Mouse (Mus musculus): ENCODE data around the gene Cdh23. TPM values are rescaled to one million over a fixed set of nuclear protein-coding genes. Genes with fewer than 3 reads are reported as not detected.

Cdh23 gene
- total RNA-seq, 1 experiment from 2014 or later = 0.84 TPM

GRCm38 (mm10) chr10:60607166-60607565 is 89.1 kb downstream of the Cdh23 start:
- ATAC-seq (replicated peaks in 1 of 2; ENCODE audit: insufficient read depth in 1 of 2, low FRiP score in 2 of 2, low TSS enrichment in 1 of 2, low read depth in 1 of 2, poor library complexity in 2 of 2, severe bottlenecking in 2 of 2) = no peak

- ATAC-seq (replicated peaks in 1 of 2; ENCODE audit: insufficient read depth in 1 of 2, low FRiP score in 2 of 2, low TSS enrichment in 1 of 2, low read depth in 1 of 2, poor library complexity in 2 of 2, severe bottlenecking in 2 of 2) = no peak
Measured at GRCm38 (mm10) chr10:60606661-60607060, 89.6 kb downstream of the Cdh23 start.

GRCm38 (mm10) chr10:60602235-60602634 is 94.1 kb downstream of the Cdh23 start:
- ATAC-seq (replicated peaks in 1 of 2; ENCODE audit: insufficient read depth in 1 of 2, low FRiP score in 2 of 2, low TSS enrichment in 1 of 2, low read depth in 1 of 2, poor library complexity in 2 of 2, severe bottlenecking in 2 of 2) = no peak

GRCm38 (mm10) chr10:60595166-60595565 is 101.1 kb downstream of the Cdh23 start:
- no peak for ATAC-seq (replicated peaks in 1 of 2; ENCODE audit: insufficient read depth in 1 of 2, low FRiP score in 2 of 2, low TSS enrichment in 1 of 2, low read depth in 1 of 2, poor library complexity in 2 of 2, severe bottlenecking in 2 of 2)

- ATAC-seq (replicated peaks in 1 of 2; ENCODE audit: insufficient read depth in 1 of 2, low FRiP score in 2 of 2, low TSS enrichment in 1 of 2, low read depth in 1 of 2, poor library complexity in 2 of 2, severe bottlenecking in 2 of 2) = 0 out of 4 replicates have a peak, but pooled peaks of 1 of the 2 experiments have one; percentile 17
Measured at GRCm38 (mm10) chr10:60592881-60593575, 103.3 kb downstream of the Cdh23 start.

- no peak for ATAC-seq (replicated peaks in 1 of 2; ENCODE audit: insufficient read depth in 1 of 2, low FRiP score in 2 of 2, low TSS enrichment in 1 of 2, low read depth in 1 of 2, poor library complexity in 2 of 2, severe bottlenecking in 2 of 2)
Measured at GRCm38 (mm10) chr10:60591281-60591680, 105.0 kb downstream of the Cdh23 start.

GRCm38 (mm10) chr10:60590241-60590640 is 106.0 kb downstream of the Cdh23 start:
- ATAC-seq (replicated peaks in 1 of 2; ENCODE audit: insufficient read depth in 1 of 2, low FRiP score in 2 of 2, low TSS enrichment in 1 of 2, low read depth in 1 of 2, poor library complexity in 2 of 2, severe bottlenecking in 2 of 2) = no peak

- ATAC-seq (replicated peaks in 1 of 2; ENCODE audit: insufficient read depth in 1 of 2, low FRiP score in 2 of 2, low TSS enrichment in 1 of 2, low read depth in 1 of 2, poor library complexity in 2 of 2, severe bottlenecking in 2 of 2) = no peak
Measured at GRCm38 (mm10) chr10:60585691-60586090, 110.6 kb downstream of the Cdh23 start.

- no peak for ATAC-seq (replicated peaks in 1 of 2; ENCODE audit: insufficient read depth in 1 of 2, low FRiP score in 2 of 2, low TSS enrichment in 1 of 2, low read depth in 1 of 2, poor library complexity in 2 of 2, severe bottlenecking in 2 of 2)
Measured at GRCm38 (mm10) chr10:60582956-60583355, 113.3 kb downstream of the Cdh23 start.

GRCm38 (mm10) chr10:60580666-60581065 is 115.6 kb downstream of the Cdh23 start:
- no peak for ATAC-seq (replicated peaks in 1 of 2; ENCODE audit: insufficient read depth in 1 of 2, low FRiP score in 2 of 2, low TSS enrichment in 1 of 2, low read depth in 1 of 2, poor library complexity in 2 of 2, severe bottlenecking in 2 of 2)

GRCm38 (mm10) chr10:60578738-60579538 is 117.4 kb downstream of the Cdh23 start:
- no peak for ATAC-seq (replicated peaks in 1 of 2; ENCODE audit: insufficient read depth in 1 of 2, low FRiP score in 2 of 2, low TSS enrichment in 1 of 2, low read depth in 1 of 2, poor library complexity in 2 of 2, severe bottlenecking in 2 of 2)

- no peak for ATAC-seq (replicated peaks in 1 of 2; ENCODE audit: insufficient read depth in 1 of 2, low FRiP score in 2 of 2, low TSS enrichment in 1 of 2, low read depth in 1 of 2, poor library complexity in 2 of 2, severe bottlenecking in 2 of 2)
Measured at GRCm38 (mm10) chr10:60577920-60578737, 118.2 kb downstream of the Cdh23 start.

- peak; percentile 78 to 83 for ATAC-seq (replicated peaks in 1 of 2; ENCODE audit: insufficient read depth in 1 of 2, low FRiP score in 2 of 2, low TSS enrichment in 1 of 2, low read depth in 1 of 2, poor library complexity in 2 of 2, severe bottlenecking in 2 of 2)
Measured at GRCm38 (mm10) chr10:60577125-60577919, 119.0 kb downstream of the Cdh23 start.

- no peak for ATAC-seq (replicated peaks in 1 of 2; ENCODE audit: insufficient read depth in 1 of 2, low FRiP score in 2 of 2, low TSS enrichment in 1 of 2, low read depth in 1 of 2, poor library complexity in 2 of 2, severe bottlenecking in 2 of 2)
Measured at GRCm38 (mm10) chr10:60574851-60575250, 121.4 kb downstream of the Cdh23 start.

GRCm38 (mm10) chr10:60571491-60571890 is 124.8 kb downstream of the Cdh23 start:
- no peak for ATAC-seq (replicated peaks in 1 of 2; ENCODE audit: insufficient read depth in 1 of 2, low FRiP score in 2 of 2, low TSS enrichment in 1 of 2, low read depth in 1 of 2, poor library complexity in 2 of 2, severe bottlenecking in 2 of 2)

GRCm38 (mm10) chr10:60566369-60567037 is 129.8 kb downstream of the Cdh23 start:
- peak; percentile 71 to 84 for ATAC-seq (replicated peaks in 1 of 2; ENCODE audit: insufficient read depth in 1 of 2, low FRiP score in 2 of 2, low TSS enrichment in 1 of 2, low read depth in 1 of 2, poor library complexity in 2 of 2, severe bottlenecking in 2 of 2)

- ATAC-seq (replicated peaks in 1 of 2; ENCODE audit: insufficient read depth in 1 of 2, low FRiP score in 2 of 2, low TSS enrichment in 1 of 2, low read depth in 1 of 2, poor library complexity in 2 of 2, severe bottlenecking in 2 of 2) = no peak
Measured at GRCm38 (mm10) chr10:60564136-60564535, 132.2 kb downstream of the Cdh23 start.

All from hematopoietic stem cell, adult 5-6 weeks (primary cell).